In genomic region chr12:51827958-51828650, GRCm38 (mm10) we compare ENCODE assay signal across 8 mouse cellular contexts. TPM values are rescaled to one million over a fixed set of nuclear protein-coding genes. Genes with fewer than 3 reads are reported as not detected.
DNase-seq lines count a peak whose midpoint lies in the region; ATAC-seq and TF ChIP-seq lines count a peak whose summit lies in the region.

No protein-coding gene starts in this region.

- peak overlapping the region; percentile 93 for H3K9ac ChIP-seq in heart, adult 2 months (ENCODE audit: low read depth, low read length)
- peak overlapping the region; percentile 99 for H3K9ac ChIP-seq in liver, embryonic 11.5 days (ENCODE audit: low read depth, low read length)
- peak overlapping the region; percentile 100 for H3K9ac ChIP-seq in stomach, postnatal 0 days (ENCODE audit: low read length)

- peaks cover 4% of the 10 kb centered on the region for H3K79me2 ChIP-seq in heart, adult 2 months (replicated peaks; ENCODE audit: control insufficient read depth, insufficient read depth, low read length)

- H3K27ac ChIP-seq in heart, adult 2 months: peak overlapping the region; percentile 95
- H3K27ac ChIP-seq in thymus, adult 2 months (ENCODE audit: control insufficient read depth, insufficient read depth, low read length): peak overlapping the region; percentile 50
- peak overlapping the region; percentile 100 for H3K27ac ChIP-seq in liver, embryonic 11.5 days (ENCODE audit: low read depth, low read length)
- H3K27ac ChIP-seq in stomach, postnatal 0 days (replicated peaks): peak overlapping the region; percentile 100

- intact Hi-C loops in heart, adult 2 months (cut with DNase I): loop anchor here (2.0 to 5.0 kb wide), 3 partner anchors 39 to 174 kb away; no protein-coding TSS in a partner anchor
- intact Hi-C loops in heart, postnatal 14 days (cut with DNase I): loop anchor here (2.0 to 10.0 kb wide), 3 partner anchors 17 to 177 kb away; partner anchors contain the start of gene Dtd2

- peak overlapping the region; percentile 78 for H3K4me3 ChIP-seq in heart, adult 2 months
- peak overlapping the region; percentile 82 for H3K4me3 ChIP-seq in thymus, adult 2 months (ENCODE audit: control insufficient read depth, insufficient read depth, low read length)
- H3K4me3 ChIP-seq in liver, embryonic 11.5 days (ENCODE audit: low read depth, low read length): peak overlapping the region; percentile 89
- peak overlapping the region; percentile 95 for H3K4me3 ChIP-seq in stomach, postnatal 0 days (ENCODE audit: low read depth, low read length)

- TF ChIP-seq CTCF in heart, adult 2 months (IDR thresholded peaks at IDR 0.05): no peak
- no peak for TF ChIP-seq CTCF in thymus, adult 2 months (IDR thresholded peaks at IDR 0.05; ENCODE audit: borderline replicate concordance, control insufficient read depth, extremely low read depth, insufficient read depth, low read length, poor library complexity)
- TF ChIP-seq CTCF in stomach, postnatal 0 days (IDR thresholded peaks at IDR 0.05; ENCODE audit: low read depth): no peak

- peaks cover 6% of the 10 kb centered on the region for H3K4me1 ChIP-seq in heart, adult 2 months (ENCODE audit: control insufficient read depth, insufficient read depth, low read length)
- H3K4me1 ChIP-seq in thymus, adult 2 months (replicated peaks; ENCODE audit: control insufficient read depth, insufficient read depth, low read length): peaks cover 4% of the 10 kb centered on the region
- H3K4me1 ChIP-seq in liver, embryonic 11.5 days (replicated peaks; ENCODE audit: control insufficient read depth, insufficient read depth, low read length): peaks cover 18% of the 10 kb centered on the region
- peaks cover 4% of the 10 kb centered on the region; the same call in 1 of the 2 replicates for H3K4me1 ChIP-seq in stomach, postnatal 0 days (replicated peaks; ENCODE audit: control insufficient read depth, insufficient read depth)

- TF ChIP-seq EP300 in heart, adult 2 months (IDR thresholded peaks at IDR 0.05; ENCODE audit: insufficient read depth, low read depth, low read length): no peak
- TF ChIP-seq EP300 in stomach, postnatal 0 days (optimal IDR thresholded peaks at IDR 0.05): no peak

- H3K27me3 ChIP-seq in heart, adult 2 months (ENCODE audit: control insufficient read depth, insufficient read depth, low read length): no peaks in the 10 kb centered on the region
- H3K27me3 ChIP-seq in thymus, adult 2 months (ENCODE audit: control insufficient read depth, insufficient read depth, low read length): no peaks in the 10 kb centered on the region
- no peaks in the 10 kb centered on the region for H3K27me3 ChIP-seq in liver, embryonic 11.5 days (replicated peaks; ENCODE audit: control insufficient read depth, insufficient read depth, low read length)
- H3K27me3 ChIP-seq in stomach, postnatal 0 days (ENCODE audit: control insufficient read depth, insufficient read depth, low read length): no peaks in the 10 kb centered on the region

- TF ChIP-seq POLR2A in heart, adult 2 months (IDR thresholded peaks at IDR 0.05; ENCODE audit: insufficient read depth, low read depth, low read length): no peak
- TF ChIP-seq POLR2A in thymus, adult 2 months (IDR thresholded peaks at IDR 0.05; ENCODE audit: control insufficient read depth, extremely low read depth, insufficient read depth, low read length, poor library complexity): no peak

- H3K36me3 ChIP-seq in heart, adult 2 months (ENCODE audit: control insufficient read depth, insufficient read depth, low read length): peaks cover 24% of the 10 kb centered on the region
- H3K36me3 ChIP-seq in thymus, adult 2 months (ENCODE audit: control insufficient read depth, insufficient read depth, low read length): peaks cover 4% of the 10 kb centered on the region
- peaks cover 16% of the 10 kb centered on the region for H3K36me3 ChIP-seq in liver, embryonic 11.5 days (ENCODE audit: control insufficient read depth, insufficient read depth, low read length)
- no peaks in the 10 kb centered on the region for H3K36me3 ChIP-seq in stomach, postnatal 0 days (ENCODE audit: control insufficient read depth, insufficient read depth, low read length)

- 7% methylated on average over 6 of the region's 6 CpGs for WGBS in heart, adult 2 months
- 5% methylated on average over 6 of the region's 6 CpGs for WGBS in thymus, adult 2 months
- WGBS in liver, embryonic 11.5 days: 12% methylated on average over 6 of the region's 6 CpGs
- WGBS in stomach, postnatal 0 days: 9% methylated on average over 6 of the region's 6 CpGs

- no peak for DNase-seq in heart, adult 2 months
- no peak for DNase-seq in heart, postnatal 14 days
- DNase-seq in thymus, adult 2 months: no peak
- no peak for DNase-seq in thymus, adult 18-20 months
- no peak for DNase-seq in liver, embryonic 11.5 days (ENCODE audit: low spot score)
- DNase-seq in stomach, postnatal 0 days (ENCODE audit: low spot score): no peak
- no peak for DNase-seq in layer of hippocampus, postnatal 14 days (ENCODE audit: low spot score in 2 of 2)
- DNase-seq in yolk sac, embryonic 10.5 days (ENCODE audit: low spot score): no peak

- peak overlapping the region; percentile 64 for H3K4me2 ChIP-seq in liver, embryonic 11.5 days
- H3K4me2 ChIP-seq in stomach, postnatal 0 days (replicated peaks; ENCODE audit: low read depth): peak overlapping the region; percentile 77

- no peak for ATAC-seq in liver, embryonic 11.5 days (replicated peaks; ENCODE audit: low FRiP score)
- no peak for ATAC-seq in stomach, postnatal 0 days (ENCODE audit: low FRiP score, low TSS enrichment)

- no peaks in the 10 kb centered on the region for H3K9me3 ChIP-seq in liver, embryonic 11.5 days (ENCODE audit: control insufficient read depth, low read length)
- no peaks in the 10 kb centered on the region for H3K9me3 ChIP-seq in stomach, postnatal 0 days (ENCODE audit: control insufficient read depth, low read length)

RNA-seq across cellular contexts. Expression of gene Hectd1, which starts 1.2 kb away (rescaled TPM):
- 10 to 100 TPM; 74.9 to 85.1 TPM for total RNA-seq in heart, adult 2 months (2021)
- polyA plus RNA-seq in heart, adult 2 months (2012; rRNA removed): 17.3 and 36.7 TPM in 2 replicates
- total RNA-seq in heart, postnatal 14 days (2021): 10 to 100 TPM; 85.9 to 89.6 TPM
- polyA plus RNA-seq in thymus, adult 2 months (2012; rRNA removed): 27.7 and 29.6 TPM in 2 replicates
- polyA plus RNA-seq in liver, embryonic 11.5 days (2014; fragmentation: Nextera tagmentation; extraction: Ambion mirVana): 59.4 and 60.0 TPM in 2 replicates
- 24.7 and 25.2 TPM in 2 replicates for polyA plus RNA-seq in stomach, postnatal 0 days (2015; fragmentation: Nextera tagmentation; extraction: Ambion mirVana)
- total RNA-seq in layer of hippocampus, postnatal 14 days (2021): 10 to 100 TPM; 81.7 to 85.4 TPM

Comparison
In these comparisons a context has a peak if more than half of its experiments do, and no peak if none do; other contexts are left out.
1. H3K27ac ChIP-seq: peak in every context shown above with its lines; median percentile 100 in liver, embryonic 11.5 days; 100 in stomach, postnatal 0 days; 95 in heart, adult 2 months; 50 in thymus, adult 2 months.